Mouse (Mus musculus): ENCODE measurements around the gene Btbd3.

Btbd3 gene

GRCm38 (mm10) chr2:138388591-138388990 lies 132.2 kb downstream of the Btbd3 start:
- no peak for DNase-seq (ENCODE audit: low read depth)

- no peak for DNase-seq (ENCODE audit: low read depth)
Measured at GRCm38 (mm10) chr2:138403046-138403445, 146.7 kb downstream of the Btbd3 start.

GRCm38 (mm10) chr2:138405753-138406528 lies 149.6 kb downstream of the Btbd3 start:
- no peak for DNase-seq (ENCODE audit: low read depth)

- no peak for DNase-seq (ENCODE audit: low read depth)
Measured at GRCm38 (mm10) chr2:138406703-138407102, 150.3 kb downstream of the Btbd3 start.

- DNase-seq (ENCODE audit: low read depth), result peak; percentile 13
Measured at GRCm38 (mm10) chr2:138412537-138412936, 156.2 kb downstream of the Btbd3 start.

GRCm38 (mm10) chr2:138422321-138422720 lies 166.0 kb downstream of the Btbd3 start:
- no peak for DNase-seq (ENCODE audit: low read depth)

GRCm38 (mm10) chr2:138431991-138432390 lies 175.6 kb downstream of the Btbd3 start:
- no peak for DNase-seq (ENCODE audit: low read depth)

GRCm38 (mm10) chr2:138446466-138446865 lies 190.1 kb downstream of the Btbd3 start:
- DNase-seq (ENCODE audit: low read depth), result no peak

- DNase-seq (ENCODE audit: low read depth), result no peak
Measured at GRCm38 (mm10) chr2:138446943-138447342, 190.6 kb downstream of the Btbd3 start.

- DNase-seq (ENCODE audit: low read depth), result no peak
Measured at GRCm38 (mm10) chr2:138447681-138448080, 191.3 kb downstream of the Btbd3 start.

GRCm38 (mm10) chr2:138468046-138468572 lies 211.7 kb downstream of the Btbd3 start:
- no peak for DNase-seq (ENCODE audit: low read depth)

- no peak for DNase-seq (ENCODE audit: low read depth)
Measured at GRCm38 (mm10) chr2:138473407-138473806, 217.0 kb downstream of the Btbd3 start.

GRCm38 (mm10) chr2:138476486-138476885 lies 220.1 kb downstream of the Btbd3 start:
- DNase-seq (ENCODE audit: low read depth), result no peak

GRCm38 (mm10) chr2:138477278-138477677 lies 220.9 kb downstream of the Btbd3 start:
- DNase-seq (ENCODE audit: low read depth), result no peak

GRCm38 (mm10) chr2:138482541-138482940 lies 226.2 kb downstream of the Btbd3 start:
- DNase-seq (ENCODE audit: low read depth), result no peak

- DNase-seq (ENCODE audit: low read depth), result no peak
Measured at GRCm38 (mm10) chr2:138484871-138485270, 228.5 kb downstream of the Btbd3 start.

- no peak for DNase-seq (ENCODE audit: low read depth)
Measured at GRCm38 (mm10) chr2:138490688-138491405, 234.5 kb downstream of the Btbd3 start.

GRCm38 (mm10) chr2:138492176-138492575 lies 235.8 kb downstream of the Btbd3 start:
- DNase-seq (ENCODE audit: low read depth), result no peak

- DNase-seq (ENCODE audit: low read depth), result peak; percentile 50
Measured at GRCm38 (mm10) chr2:138503866-138504380, 247.6 kb downstream of the Btbd3 start.

- DNase-seq (ENCODE audit: low read depth), result no peak
Measured at GRCm38 (mm10) chr2:138515531-138515930, 259.2 kb downstream of the Btbd3 start.

GRCm38 (mm10) chr2:138528461-138528860 lies 272.1 kb downstream of the Btbd3 start:
- no peak for DNase-seq (ENCODE audit: low read depth)

- DNase-seq (ENCODE audit: low read depth), result no peak
Measured at GRCm38 (mm10) chr2:138531160-138531967, 275.0 kb downstream of the Btbd3 start.

All from fibroblast of lung, adult 2 months (primary cell).